Mouse (Mus musculus) bone marrow macrophage, adult 2 months (primary cell): ENCODE measurements around the gene Irs1. TPM values are rescaled to one million over a fixed set of nuclear protein-coding genes. Genes with fewer than 3 reads are reported as not detected.

ENCODE experiments used
- H3K27ac ChIP-seq: 2 replicates; pipeline ENCODE4 v1.5.1; 2012; ENCODE audit warnings: low read depth, low read length; ENCODE audit not compliant: insufficient read depth
- H3K4me1 ChIP-seq: 2 replicates; pipeline ENCODE4 v1.6.1; 2012; ENCODE audit warnings: low read length; ENCODE audit not compliant: control insufficient read depth, insufficient read depth
- H3K4me3 ChIP-seq: 2 replicates; pipeline ENCODE4 v1.5.1; 2012; ENCODE audit warnings: mild to moderate bottlenecking, low read length, moderate library complexity; ENCODE audit not compliant: insufficient read depth
- CTCF ChIP-seq: IDR thresholded peaks from 2 replicates; pipeline ENCODE4 v1.5.1; 2012; ENCODE audit warnings: low read depth, mild to moderate bottlenecking, low read length, moderate library complexity
- POLR2A ChIP-seq: IDR thresholded peaks from 2 replicates; pipeline ENCODE4 v1.6.1; 2012; ENCODE audit warnings: mild to moderate bottlenecking, low read depth, low read length, borderline replicate concordance
- polyA plus RNA-seq: library from polyadenylated mRNA; stranded (reverse); fragments of >200 nt; gene quantifications from 2 replicates; pipeline ENCODE4 v1.2.4, GENCODE M21; 2012; ENCODE audit not compliant: missing spikeins, insufficient read depth, insufficient read length

Irs1 gene
- polyA plus RNA-seq, 1 experiment: 0.16 TPM

DNA sequence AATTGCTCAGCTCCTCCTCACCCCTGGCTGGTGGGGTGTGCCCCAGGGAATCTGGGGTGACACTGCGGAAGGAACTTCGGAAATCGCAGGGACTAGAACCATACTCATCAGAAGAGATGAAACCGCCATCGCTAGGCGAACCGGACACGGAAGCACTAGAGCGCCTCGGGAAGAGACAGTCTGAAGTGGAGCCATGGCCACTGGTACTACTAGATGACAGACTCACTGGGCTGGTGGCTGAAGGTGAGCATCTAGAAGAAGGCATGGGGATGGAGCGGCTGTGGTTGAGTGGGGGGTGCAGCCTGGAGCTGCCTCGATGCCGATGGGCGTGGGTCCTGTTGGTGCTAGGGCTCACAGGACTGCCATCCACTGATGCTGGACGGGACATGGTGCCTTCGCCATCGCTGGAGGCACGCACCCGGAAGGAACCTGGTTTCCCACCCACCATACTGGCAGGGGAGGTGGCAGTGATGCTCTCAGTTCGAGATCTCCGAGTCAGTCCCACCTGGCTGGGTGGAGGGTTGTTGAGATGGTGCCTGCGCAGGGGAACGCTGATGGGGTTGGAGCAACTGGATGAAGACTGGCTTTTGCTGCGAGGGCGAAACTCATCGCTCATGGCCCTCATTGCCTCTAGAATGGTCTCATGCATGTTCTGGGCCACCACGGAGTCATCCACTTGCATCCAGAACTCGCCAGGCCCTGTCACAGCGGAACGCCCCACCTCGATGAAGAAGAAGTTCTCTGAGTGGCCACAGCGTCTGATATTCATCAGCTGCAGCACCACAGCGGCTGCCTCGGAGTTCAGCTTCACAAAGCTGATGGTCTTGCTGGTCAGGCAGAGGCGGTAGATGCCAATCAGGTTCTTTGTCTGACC lies 1.9 kb downstream of the Irs1 start:
- H3K4me3 ChIP-seq: no peak overlapping the region

DNA sequence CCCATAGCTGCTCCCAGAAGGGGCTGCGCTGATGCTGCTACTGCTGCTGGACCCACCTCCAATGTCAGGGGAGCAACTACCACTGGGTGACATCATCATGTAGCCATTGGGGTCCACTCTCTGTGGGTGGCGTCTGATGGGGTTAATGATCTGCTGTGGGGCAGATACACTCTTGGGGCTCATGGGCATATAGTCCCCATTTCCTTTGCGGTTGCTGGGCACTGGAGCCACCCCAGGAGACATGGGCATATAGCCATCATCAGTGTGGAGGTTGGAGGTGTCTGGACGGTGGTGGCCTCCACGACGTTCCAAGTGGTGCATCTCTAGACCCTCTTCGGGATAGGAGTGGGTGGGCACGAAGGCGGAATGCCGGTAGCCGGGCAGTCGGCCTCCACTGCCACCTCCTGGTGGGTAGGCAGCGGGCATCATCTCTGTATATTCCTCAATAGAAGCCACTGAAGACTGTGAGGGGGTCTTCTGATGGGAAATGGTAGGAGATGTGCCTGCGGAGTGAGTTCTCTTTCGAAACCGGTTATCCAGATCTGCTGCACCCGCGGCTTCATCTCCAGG lies 2.7 kb downstream of the Irs1 start:
- TF ChIP-seq POLR2A (no peak), CTCF (no peak)
- Histone ChIP-seq H3K4me1 (0 out of 2 replicates have a peak, but pooled peaks cover under 1% of the 10 kb centered on the region), H3K27ac (no peak overlapping the region), H3K4me3 (no peak overlapping the region)

More for the DNA sequence above, 1.9 kb downstream of the Irs1 start:
- H3K27ac ChIP-seq: no peak overlapping the region
- TF ChIP-seq POLR2A (no peak), CTCF (no peak)
- H3K4me1 ChIP-seq: no peaks in the 10 kb centered on the region

DNA sequence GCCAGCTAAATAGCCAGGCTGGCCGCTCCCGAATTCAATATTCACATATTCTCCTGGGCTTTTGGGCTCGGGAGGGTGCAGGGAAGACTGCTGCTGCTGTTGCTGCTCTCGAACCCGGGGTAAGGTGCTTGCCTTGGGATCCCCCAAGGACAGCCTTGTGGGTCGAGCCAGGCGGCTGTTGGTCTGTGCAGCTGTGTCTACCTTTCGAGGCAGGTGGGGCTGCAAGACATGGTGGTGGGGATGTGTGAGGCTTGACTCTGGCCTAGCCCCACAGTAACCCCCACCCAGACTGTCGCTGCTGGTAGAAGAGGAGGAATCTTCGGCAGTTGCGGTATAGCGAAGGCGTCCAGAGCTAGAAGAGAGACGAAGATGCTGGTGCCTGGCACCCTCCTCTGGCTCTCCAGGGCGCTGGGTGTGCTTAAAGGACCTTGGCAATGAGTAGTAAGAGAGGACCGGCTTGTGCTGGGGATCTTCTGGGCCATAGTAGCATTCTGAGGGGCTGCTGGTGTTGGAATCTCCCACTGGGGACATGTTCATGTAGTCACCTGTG lies 3.4 kb downstream of the Irs1 start:
- H3K27ac ChIP-seq: no peak overlapping the region
- TF ChIP-seq CTCF (no peak), POLR2A (no peak)
- H3K4me1 ChIP-seq: 0 out of 2 replicates have a peak, but pooled peaks cover 2% of the 10 kb centered on the region
- no peak overlapping the region for H3K4me3 ChIP-seq

- no peak overlapping the region for H3K27ac ChIP-seq
- H3K4me1 ChIP-seq: 0 out of 2 replicates have a peak, but pooled peaks cover 4% of the 10 kb centered on the region
- no peak for TF ChIP-seq CTCF
- TF ChIP-seq POLR2A: no peak
- no peak overlapping the region for H3K4me3 ChIP-seq
Measured at GRCm38 (mm10) chr1:82287052-82287775, 4.0 kb downstream of the Irs1 start.

DNA sequence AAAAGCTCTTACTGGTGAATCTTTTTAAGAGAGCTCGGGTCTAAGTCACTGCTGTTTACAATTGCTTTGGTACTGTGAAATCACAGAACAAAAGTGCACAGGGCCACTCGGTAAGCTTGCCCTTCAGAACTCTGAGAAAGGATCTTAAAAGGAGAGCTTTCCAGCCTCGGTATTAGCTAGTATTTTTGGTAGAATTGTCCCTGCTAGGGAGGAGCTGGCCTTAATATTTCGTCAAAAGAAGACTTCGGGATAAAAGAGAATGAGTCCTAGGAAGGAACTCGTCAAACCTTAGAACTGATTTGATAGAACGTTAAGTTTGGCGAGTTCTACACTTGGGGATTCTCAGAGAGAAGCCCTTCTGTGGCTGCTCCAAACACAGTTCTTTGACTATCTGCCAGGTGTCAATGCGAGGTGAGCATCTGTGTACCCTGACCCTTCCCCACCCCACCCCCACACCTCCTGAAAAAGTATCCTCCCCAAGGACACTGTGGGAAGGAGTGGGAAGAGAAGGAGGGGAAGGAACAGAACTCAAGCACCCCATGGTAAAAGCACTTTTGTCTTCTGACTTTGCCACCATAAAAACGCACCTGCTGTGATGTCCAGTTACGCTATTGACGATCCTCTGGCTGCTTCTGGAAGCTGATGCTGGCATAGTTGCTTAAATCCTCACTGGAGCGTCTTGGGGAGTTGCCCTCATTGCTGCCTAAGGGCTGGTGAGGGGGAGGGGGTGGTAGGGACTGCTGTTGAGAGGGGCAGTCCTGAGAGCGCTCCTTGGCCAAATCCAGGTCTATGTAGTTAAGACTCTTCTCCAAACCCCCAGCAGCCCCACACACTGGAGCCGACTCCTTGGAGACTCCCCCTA lies 4.8 kb downstream of the Irs1 start:
- TF ChIP-seq CTCF (no peak), POLR2A (no peak)
- no peak overlapping the region for H3K4me3 ChIP-seq
- no peak overlapping the region for H3K27ac ChIP-seq
- 0 out of 2 replicates have a peak, but pooled peaks cover 4% of the 10 kb centered on the region for H3K4me1 ChIP-seq

DNA sequence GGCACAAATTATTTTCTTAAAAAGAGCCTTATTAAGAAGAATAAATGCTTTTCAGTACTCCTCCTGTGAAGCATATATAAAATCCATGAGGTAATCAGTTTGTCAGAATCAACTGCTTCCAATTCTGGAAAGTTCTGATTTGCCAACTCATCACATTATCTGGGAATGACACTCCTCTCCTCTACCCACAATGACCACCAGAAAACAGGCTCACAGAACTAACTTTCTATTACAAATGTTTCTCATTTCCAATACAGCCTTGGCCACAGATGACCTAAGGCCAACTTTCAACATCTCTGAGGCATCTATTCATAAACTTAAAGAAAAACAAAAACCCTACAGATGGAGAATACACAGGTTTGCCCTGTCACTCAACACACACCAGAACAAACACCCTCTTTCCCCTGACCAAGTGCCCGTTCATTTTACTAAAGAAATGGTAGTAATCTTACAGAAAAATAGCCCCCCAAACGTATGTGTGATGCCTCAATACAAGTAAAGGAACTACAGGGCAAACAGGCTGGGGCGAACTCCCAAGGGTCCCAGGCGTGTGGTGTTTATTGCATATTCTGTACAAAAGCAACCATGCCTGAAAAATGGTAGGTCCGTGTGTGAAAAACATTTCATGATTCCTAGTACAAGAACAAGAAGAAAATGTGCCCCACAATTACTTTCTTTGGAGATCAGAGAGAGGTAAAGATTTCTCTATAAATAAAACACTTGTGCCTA lies 5.6 kb downstream of the Irs1 start:
- no peak overlapping the region for H3K27ac ChIP-seq
- H3K4me3 ChIP-seq: no peak overlapping the region
- TF ChIP-seq CTCF (no peak), POLR2A (no peak)
- H3K4me1 ChIP-seq: 0 out of 2 replicates have a peak, but pooled peaks cover 4% of the 10 kb centered on the region

GRCm38 (mm10) chr1:82284403-82284802 lies 6.8 kb downstream of the Irs1 start:
- Histone ChIP-seq H3K4me1 (0 out of 2 replicates have a peak, but pooled peaks cover 4% of the 10 kb centered on the region), H3K27ac (no peak overlapping the region), H3K4me3 (no peak overlapping the region)
- TF ChIP-seq POLR2A (no peak), CTCF (no peak)

GRCm38 (mm10) chr1:82283901-82284301 lies 7.3 kb downstream of the Irs1 start:
- Histone ChIP-seq H3K4me1 (0 out of 2 replicates have a peak, but pooled peaks cover 4% of the 10 kb centered on the region), H3K27ac (no peak overlapping the region), H3K4me3 (no peak overlapping the region)
- TF ChIP-seq CTCF (no peak), POLR2A (no peak)
